Mouse (Mus musculus): Measurements from ENCODE around the gene Ttll1. TPM values are rescaled to one million over a fixed set of nuclear protein-coding genes. Genes with fewer than 3 reads are reported as not detected.

Gene Ttll1
- total and polyA plus RNA-seq, 3 experiments: 2.3 to 12.3 (median 6.5) TPM

DNA sequence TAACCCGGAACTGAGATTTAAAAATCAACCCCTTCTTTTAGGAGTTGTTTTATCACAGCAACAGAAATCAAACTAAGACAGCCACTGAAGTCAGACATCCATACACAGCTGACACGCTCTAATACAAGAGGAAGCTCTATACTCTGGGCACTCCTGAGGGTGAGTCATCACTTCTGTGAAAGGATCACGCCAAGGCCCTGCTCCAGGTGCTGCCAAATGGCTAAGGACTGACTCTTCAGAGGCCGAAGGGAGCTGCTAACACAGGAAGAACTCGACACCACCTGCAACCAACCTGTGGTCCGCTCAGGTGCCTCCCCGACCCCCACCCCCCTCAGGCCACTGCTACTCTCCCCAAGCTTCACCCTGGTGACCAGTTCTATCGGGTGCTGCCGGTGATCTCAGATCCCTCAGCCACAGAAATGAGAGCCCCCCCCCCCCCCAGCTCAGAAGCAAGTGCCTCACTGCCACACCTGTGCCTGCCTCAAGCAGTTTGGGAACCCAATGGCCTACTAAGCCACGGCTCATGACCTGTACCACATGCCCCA lies 11.4 kb downstream of the Ttll1 start:
- TF ChIP-seq GATA1 (IDR thresholded peaks at IDR 0.05; ENCODE audit: borderline replicate concordance, low read length) (no peak), TAL1 (conservative IDR thresholded peaks at IDR 0.05; ENCODE audit: low read depth, low read length) (no peak), GATA2 (IDR thresholded peaks at IDR 0.05; ENCODE audit: borderline replicate concordance, low read depth, low read length) (no peak), POLR2AphosphoS5 (IDR thresholded peaks at IDR 0.05; ENCODE audit: insufficient replicate concordance, low read depth, low read length) (no peak)
- no peaks in the 10 kb centered on the region for H3K9me3 ChIP-seq (replicated peaks)
- DNase-seq (ENCODE audit: low spot score): no peak
- H3K4me3 ChIP-seq (ENCODE audit: low read depth, low read length): no peak overlapping the region
- H3K27me3 ChIP-seq (ENCODE audit: insufficient read depth, low read length): no peaks in the 10 kb centered on the region
- no peak for ATAC-seq (ENCODE audit: extremely low read depth, insufficient number of reproducible peaks, low FRiP score, poor library complexity, severe bottlenecking)
- H3K36me3 ChIP-seq (replicated peaks): peaks cover 55% of the 10 kb centered on the region
- H3K4me1 ChIP-seq (ENCODE audit: insufficient read depth, low read depth, low read length): peaks cover 18% of the 10 kb centered on the region

DNA sequence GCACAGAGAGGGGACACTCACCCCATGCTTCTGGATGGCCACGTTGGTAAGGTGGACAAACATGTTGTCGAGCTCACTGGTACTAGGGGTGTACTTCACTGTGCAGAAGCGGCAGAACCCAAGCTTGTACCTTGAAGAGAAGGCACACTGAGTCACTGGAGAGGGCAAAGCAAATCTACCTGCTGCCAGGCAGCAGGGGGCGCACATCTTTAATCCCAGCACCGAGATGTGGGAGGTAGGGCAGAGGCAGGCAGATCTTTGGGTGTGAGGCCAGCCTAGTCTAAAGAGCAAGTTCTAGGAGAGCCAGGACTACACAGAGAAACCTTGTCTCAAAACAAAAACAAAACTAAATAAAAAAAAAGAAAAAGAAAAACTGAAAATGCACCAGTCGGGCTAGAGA lies 13.4 kb downstream of the Ttll1 start:
- no peak for DNase-seq (ENCODE audit: low spot score)
- no peak for ATAC-seq (ENCODE audit: extremely low read depth, insufficient number of reproducible peaks, low FRiP score, poor library complexity, severe bottlenecking)
- Histone ChIP-seq H3K36me3 (replicated peaks) (peaks cover 60% of the 10 kb centered on the region), H3K27me3 (ENCODE audit: insufficient read depth, low read length) (no peaks in the 10 kb centered on the region), H3K9me3 (replicated peaks) (no peaks in the 10 kb centered on the region), H3K4me1 (ENCODE audit: insufficient read depth, low read depth, low read length) (peaks cover 18% of the 10 kb centered on the region), H3K4me3 (ENCODE audit: low read depth, low read length) (no peak overlapping the region)
- TF ChIP-seq GATA1 (IDR thresholded peaks at IDR 0.05; ENCODE audit: borderline replicate concordance, low read length) (no peak), CTCF (IDR thresholded peaks at IDR 0.05; ENCODE audit: low read depth, low read length) (0 out of 2 replicates have a peak, but pooled peaks have one; percentile 10)

DNA sequence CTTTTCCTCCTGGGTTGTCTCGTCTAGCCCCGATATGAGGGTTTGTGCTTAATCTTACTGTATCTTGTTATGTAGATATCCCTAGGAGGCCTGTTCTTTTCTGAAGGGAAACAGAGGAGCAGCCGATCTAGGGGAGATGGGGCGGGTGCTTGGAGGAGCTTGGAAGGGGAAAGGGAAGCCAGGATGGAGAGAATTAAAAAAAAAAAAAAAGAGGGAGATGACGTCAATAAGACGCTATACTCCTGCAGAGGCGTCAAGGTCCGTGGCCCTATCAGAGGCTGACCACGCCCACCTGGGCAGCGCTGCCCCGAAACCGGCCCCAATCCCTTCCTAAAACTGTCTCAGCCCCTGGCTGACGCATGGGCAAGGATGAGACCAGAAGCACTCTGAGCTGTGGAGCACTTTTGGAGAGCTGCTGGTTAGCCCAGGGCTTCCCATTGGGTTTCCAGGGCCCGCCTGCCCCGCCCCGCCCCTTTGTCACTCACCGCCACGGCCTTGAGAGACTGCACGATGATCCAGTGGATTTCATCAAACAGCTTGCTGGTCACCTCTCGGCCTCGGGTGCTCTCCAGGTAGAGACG lies 14.8 kb downstream of the Ttll1 start:
- H3K4me1 ChIP-seq (ENCODE audit: insufficient read depth, low read depth, low read length): peaks cover 18% of the 10 kb centered on the region

DNA sequence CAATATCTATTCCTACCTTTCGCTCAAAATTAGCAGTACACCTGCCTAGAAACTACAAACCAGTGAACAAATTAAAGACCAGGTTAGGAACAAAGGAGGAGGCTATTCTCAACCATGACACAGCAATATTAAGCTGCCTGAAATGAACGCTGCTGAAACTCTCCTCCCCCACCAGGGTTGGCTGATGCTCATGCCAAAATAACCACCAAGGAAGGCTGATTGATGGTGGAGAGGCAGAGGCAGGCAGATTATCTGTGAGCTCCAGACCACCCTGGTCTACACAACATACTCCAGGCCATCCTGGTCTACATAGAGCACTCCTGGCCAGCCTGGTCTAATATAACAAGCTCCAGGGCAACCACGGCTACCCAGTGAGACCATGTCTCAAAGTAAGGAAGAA lies 15.5 kb downstream of the Ttll1 start:
- Histone ChIP-seq H3K27me3 (ENCODE audit: insufficient read depth, low read length) (no peaks in the 10 kb centered on the region), H3K9me3 (replicated peaks) (no peaks in the 10 kb centered on the region), H3K36me3 (replicated peaks) (peaks cover 67% of the 10 kb centered on the region), H3K4me3 (ENCODE audit: low read depth, low read length) (no peak overlapping the region), H3K4me1 (ENCODE audit: insufficient read depth, low read depth, low read length) (peaks cover 18% of the 10 kb centered on the region)
- DNase-seq (ENCODE audit: low spot score) (no peak), ATAC-seq (ENCODE audit: extremely low read depth, insufficient number of reproducible peaks, low FRiP score, poor library complexity, severe bottlenecking) (peak; percentile 22; the same call in 1 of the 2 replicates)
- TF ChIP-seq TAL1 (conservative IDR thresholded peaks at IDR 0.05; ENCODE audit: low read depth, low read length): no peak
- no peak for TF ChIP-seq CTCF (IDR thresholded peaks at IDR 0.05; ENCODE audit: low read depth, low read length)
- TF ChIP-seq POLR2AphosphoS5 (IDR thresholded peaks at IDR 0.05; ENCODE audit: insufficient replicate concordance, low read depth, low read length): no peak
- TF ChIP-seq GATA1 (IDR thresholded peaks at IDR 0.05; ENCODE audit: borderline replicate concordance, low read length): no peak
- TF ChIP-seq GATA2 (IDR thresholded peaks at IDR 0.05; ENCODE audit: borderline replicate concordance, low read depth, low read length): no peak

More for the DNA sequence above, 14.8 kb downstream of the Ttll1 start:
- H3K36me3 ChIP-seq (replicated peaks): peaks cover 66% of the 10 kb centered on the region
- H3K9me3 ChIP-seq (replicated peaks): no peaks in the 10 kb centered on the region
- TF ChIP-seq GATA2 (IDR thresholded peaks at IDR 0.05; ENCODE audit: borderline replicate concordance, low read depth, low read length) (no peak), GATA1 (IDR thresholded peaks at IDR 0.05; ENCODE audit: borderline replicate concordance, low read length) (no peak), TAL1 (conservative IDR thresholded peaks at IDR 0.05; ENCODE audit: low read depth, low read length) (no peak), POLR2AphosphoS5 (IDR thresholded peaks at IDR 0.05; ENCODE audit: insufficient replicate concordance, low read depth, low read length) (no peak), CTCF (IDR thresholded peaks at IDR 0.05; ENCODE audit: low read depth, low read length) (no peak)
- DNase-seq (ENCODE audit: low spot score) (peak; percentile 33), ATAC-seq (ENCODE audit: extremely low read depth, insufficient number of reproducible peaks, low FRiP score, poor library complexity, severe bottlenecking) (0 out of 2 replicates have a peak, but pooled peaks have one; percentile 38)
- H3K4me3 ChIP-seq (ENCODE audit: low read depth, low read length): peak overlapping the region; percentile 60; the same call in 1 of the 2 replicates
- no peaks in the 10 kb centered on the region for H3K27me3 ChIP-seq (ENCODE audit: insufficient read depth, low read length)

DNA sequence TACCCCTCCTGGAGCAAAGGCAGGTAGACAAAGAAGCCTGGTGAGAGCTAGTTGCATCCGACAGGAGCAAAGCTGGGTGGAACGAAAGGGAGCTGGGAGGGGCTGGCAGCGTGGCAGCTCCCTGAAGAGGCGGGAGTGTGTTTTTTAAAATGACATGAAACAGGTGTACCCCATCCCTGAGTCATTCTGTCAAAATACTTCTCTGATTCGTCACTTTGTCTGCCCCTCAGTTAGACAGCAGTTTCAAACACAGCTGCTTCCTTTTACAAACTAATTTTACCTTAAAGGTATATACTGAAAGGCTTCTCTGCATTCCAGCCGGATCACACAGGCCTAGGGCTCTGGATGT lies 16.1 kb downstream of the Ttll1 start:
- DNase-seq (ENCODE audit: low spot score): no peak
- no peak overlapping the region for H3K4me3 ChIP-seq (ENCODE audit: low read depth, low read length)
- no peak for ATAC-seq (ENCODE audit: extremely low read depth, insufficient number of reproducible peaks, low FRiP score, poor library complexity, severe bottlenecking)
- no peaks in the 10 kb centered on the region for H3K9me3 ChIP-seq (replicated peaks)
- H3K27me3 ChIP-seq (ENCODE audit: insufficient read depth, low read length): no peaks in the 10 kb centered on the region
- TF ChIP-seq CTCF (IDR thresholded peaks at IDR 0.05; ENCODE audit: low read depth, low read length) (no peak), GATA2 (IDR thresholded peaks at IDR 0.05; ENCODE audit: borderline replicate concordance, low read depth, low read length) (no peak), TAL1 (conservative IDR thresholded peaks at IDR 0.05; ENCODE audit: low read depth, low read length) (no peak), POLR2AphosphoS5 (IDR thresholded peaks at IDR 0.05; ENCODE audit: insufficient replicate concordance, low read depth, low read length) (no peak), GATA1 (IDR thresholded peaks at IDR 0.05; ENCODE audit: borderline replicate concordance, low read length) (no peak)
- peaks cover 65% of the 10 kb centered on the region for H3K36me3 ChIP-seq (replicated peaks)
- H3K4me1 ChIP-seq (ENCODE audit: insufficient read depth, low read depth, low read length): peaks cover 18% of the 10 kb centered on the region

DNA sequence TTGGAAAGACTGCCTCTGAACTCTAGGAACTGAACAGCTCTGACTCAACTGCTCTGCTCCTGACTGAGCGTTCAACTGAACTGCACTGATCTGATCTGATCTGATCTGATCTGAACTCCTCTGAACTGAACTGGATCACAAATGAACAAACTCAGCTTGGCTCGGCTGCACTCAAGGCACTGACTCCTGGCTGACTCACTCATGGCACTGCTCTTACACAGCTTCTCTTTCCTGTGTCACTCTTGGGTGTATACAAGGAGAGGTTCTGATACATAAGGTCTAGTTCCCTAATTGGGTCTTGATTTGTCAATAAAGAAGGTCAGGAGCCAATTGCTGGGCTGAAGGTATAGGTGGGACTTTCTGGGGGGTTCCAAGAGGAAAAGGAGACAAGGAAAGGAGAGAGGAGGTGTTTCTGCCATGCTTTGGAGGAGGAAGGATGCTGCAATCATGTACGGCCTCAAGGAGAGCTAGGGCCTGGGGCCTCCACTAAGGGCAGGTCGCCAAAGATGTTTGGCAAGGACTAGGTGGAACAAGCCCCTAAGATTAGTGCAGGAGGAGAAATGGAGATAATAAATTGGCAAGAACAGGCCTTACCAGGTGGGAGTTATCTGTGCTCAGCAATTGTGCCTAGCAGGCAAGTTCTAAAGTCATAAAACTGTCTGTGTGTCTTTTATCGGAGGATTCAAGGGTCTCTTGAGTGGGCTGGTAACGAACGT lies 16.7 kb downstream of the Ttll1 start:
- H3K27me3 ChIP-seq (ENCODE audit: insufficient read depth, low read length): no peaks in the 10 kb centered on the region
- ATAC-seq (ENCODE audit: extremely low read depth, insufficient number of reproducible peaks, low FRiP score, poor library complexity, severe bottlenecking) (no peak), DNase-seq (ENCODE audit: low spot score) (no peak)
- no peak overlapping the region for H3K4me3 ChIP-seq (ENCODE audit: low read depth, low read length)
- TF ChIP-seq CTCF (IDR thresholded peaks at IDR 0.05; ENCODE audit: low read depth, low read length): no peak
- TF ChIP-seq POLR2AphosphoS5 (IDR thresholded peaks at IDR 0.05; ENCODE audit: insufficient replicate concordance, low read depth, low read length): no peak
- no peak for TF ChIP-seq GATA2 (IDR thresholded peaks at IDR 0.05; ENCODE audit: borderline replicate concordance, low read depth, low read length)
- TF ChIP-seq GATA1 (IDR thresholded peaks at IDR 0.05; ENCODE audit: borderline replicate concordance, low read length): no peak
- TF ChIP-seq TAL1 (conservative IDR thresholded peaks at IDR 0.05; ENCODE audit: low read depth, low read length): no peak
- no peaks in the 10 kb centered on the region for H3K9me3 ChIP-seq (replicated peaks)
- peaks cover 18% of the 10 kb centered on the region for H3K4me1 ChIP-seq (ENCODE audit: insufficient read depth, low read depth, low read length)
- H3K36me3 ChIP-seq (replicated peaks): peaks cover 66% of the 10 kb centered on the region
